Mouse (Mus musculus) lung, adult 18-20 months (tissue): ENCODE data around the gene Alkbh2.

Experiments
- DNase-seq, 2 experiments: peaks; one replicate each; pipeline ENCODE4 v3.0.0; 2022; ENCODE audit warnings: mixed read lengths in 2 of 2

Alkbh2 gene

GRCm38 (mm10) chr5:114127374-114128349 is at the start of gene Alkbh2:
Gene Alkbh2, minus strand, starts transcription at chr5:114128218.
- peak; percentile 76 to 78 for DNase-seq

- no peak for DNase-seq
Observed at GRCm38 (mm10) chr5:114176548-114177400, 48.8 kb upstream of the Alkbh2 start.

- DNase-seq: peak; percentile 97 to 98
Observed at GRCm38 (mm10) chr5:114175596-114176171, 47.7 kb upstream of the Alkbh2 start.

GRCm38 (mm10) chr5:114174639-114175038 is 46.6 kb upstream of the Alkbh2 start:
- peak; percentile 27 to 51 for DNase-seq

GRCm38 (mm10) chr5:114173877-114174581 is 46.0 kb upstream of the Alkbh2 start:
- DNase-seq: no peak

GRCm38 (mm10) chr5:114173458-114173857 is 45.4 kb upstream of the Alkbh2 start:
- DNase-seq: no peak

GRCm38 (mm10) chr5:114172936-114173335 is 44.9 kb upstream of the Alkbh2 start:
- no peak for DNase-seq

GRCm38 (mm10) chr5:114170345-114170744 is 42.3 kb upstream of the Alkbh2 start:
- DNase-seq: no peak

GRCm38 (mm10) chr5:114163117-114163696 is 35.2 kb upstream of the Alkbh2 start:
- no peak for DNase-seq

- DNase-seq: no peak
Observed at GRCm38 (mm10) chr5:114162106-114162815, 34.2 kb upstream of the Alkbh2 start.

- no peak for DNase-seq
Observed at GRCm38 (mm10) chr5:114161424-114161823, 33.4 kb upstream of the Alkbh2 start.

- DNase-seq: no peak
Observed at GRCm38 (mm10) chr5:114157236-114157635, 29.2 kb upstream of the Alkbh2 start.

GRCm38 (mm10) chr5:114155168-114155933 is 27.3 kb upstream of the Alkbh2 start:
- peak; percentile 81 to 86 for DNase-seq

GRCm38 (mm10) chr5:114154765-114155164 is 26.7 kb upstream of the Alkbh2 start:
- no peak for DNase-seq

- no peak for DNase-seq
Observed at GRCm38 (mm10) chr5:114153490-114153889, 25.5 kb upstream of the Alkbh2 start.

GRCm38 (mm10) chr5:114152359-114153092 is 24.5 kb upstream of the Alkbh2 start:
- no peak for DNase-seq

- DNase-seq: no peak
Observed at GRCm38 (mm10) chr5:114147043-114147972, 19.3 kb upstream of the Alkbh2 start.
